Mouse (Mus musculus): ENCODE data around the gene Rnf26.

Gene Rnf26

GRCm38 (mm10) chr9:44093612-44094503, 19.5 kb downstream of the Rnf26 start:
- no peak for DNase-seq (ENCODE audit: low read depth, low spot score)

GRCm38 (mm10) chr9:44088877-44089608, 24.3 kb downstream of the Rnf26 start:
- DNase-seq (ENCODE audit: low read depth, low spot score), result no peak

GRCm38 (mm10) chr9:44087761-44088455, 25.4 kb downstream of the Rnf26 start:
- DNase-seq (ENCODE audit: low read depth, low spot score), result peak; percentile 68

GRCm38 (mm10) chr9:44086960-44087359, 26.4 kb downstream of the Rnf26 start:
- DNase-seq (ENCODE audit: low read depth, low spot score), result no peak

GRCm38 (mm10) chr9:44085741-44086665, 27.3 kb downstream of the Rnf26 start:
- DNase-seq (ENCODE audit: low read depth, low spot score), result no peak

- no peak for DNase-seq (ENCODE audit: low read depth, low spot score)
Measured at GRCm38 (mm10) chr9:44085276-44085675, 28.0 kb downstream of the Rnf26 start.

- no peak for DNase-seq (ENCODE audit: low read depth, low spot score)
Measured at GRCm38 (mm10) chr9:44084659-44085229, 28.6 kb downstream of the Rnf26 start.

GRCm38 (mm10) chr9:44084236-44084635, 29.1 kb downstream of the Rnf26 start:
- DNase-seq (ENCODE audit: low read depth, low spot score), result no peak

GRCm38 (mm10) chr9:44083392-44084121, 29.8 kb downstream of the Rnf26 start:
- no peak for DNase-seq (ENCODE audit: low read depth, low spot score)

GRCm38 (mm10) chr9:44082266-44082665, 31.1 kb downstream of the Rnf26 start:
- DNase-seq (ENCODE audit: low read depth, low spot score), result no peak

- DNase-seq (ENCODE audit: low read depth, low spot score), result no peak
Measured at GRCm38 (mm10) chr9:44081581-44081980, 31.7 kb downstream of the Rnf26 start.

- no peak for DNase-seq (ENCODE audit: low read depth, low spot score)
Measured at GRCm38 (mm10) chr9:44080953-44081352, 32.4 kb downstream of the Rnf26 start.

- DNase-seq (ENCODE audit: low read depth, low spot score), result no peak
Measured at GRCm38 (mm10) chr9:44079997-44080780, 33.1 kb downstream of the Rnf26 start.

GRCm38 (mm10) chr9:44078955-44079756, 34.2 kb downstream of the Rnf26 start:
- DNase-seq (ENCODE audit: low read depth, low spot score), result peak; percentile 87

GRCm38 (mm10) chr9:44078136-44078797, 35.0 kb downstream of the Rnf26 start:
- no peak for DNase-seq (ENCODE audit: low read depth, low spot score)

GRCm38 (mm10) chr9:44077266-44077910, 35.9 kb downstream of the Rnf26 start:
- DNase-seq (ENCODE audit: low read depth, low spot score), result no peak

- DNase-seq (ENCODE audit: low read depth, low spot score), result peak; percentile 79
Measured at GRCm38 (mm10) chr9:44076764-44077120, 36.6 kb downstream of the Rnf26 start.

Data from 3T3-L1 (cell line).